Mouse (Mus musculus) R1 (cell line): ENCODE data around the gene Fbxl15.

Experiments
- DNase-seq: peaks from one replicate; pipeline ENCODE4 v3.0.0-alpha.2; 2018; ENCODE audit warnings: low read depth, low spot score

Gene Fbxl15

DNA sequence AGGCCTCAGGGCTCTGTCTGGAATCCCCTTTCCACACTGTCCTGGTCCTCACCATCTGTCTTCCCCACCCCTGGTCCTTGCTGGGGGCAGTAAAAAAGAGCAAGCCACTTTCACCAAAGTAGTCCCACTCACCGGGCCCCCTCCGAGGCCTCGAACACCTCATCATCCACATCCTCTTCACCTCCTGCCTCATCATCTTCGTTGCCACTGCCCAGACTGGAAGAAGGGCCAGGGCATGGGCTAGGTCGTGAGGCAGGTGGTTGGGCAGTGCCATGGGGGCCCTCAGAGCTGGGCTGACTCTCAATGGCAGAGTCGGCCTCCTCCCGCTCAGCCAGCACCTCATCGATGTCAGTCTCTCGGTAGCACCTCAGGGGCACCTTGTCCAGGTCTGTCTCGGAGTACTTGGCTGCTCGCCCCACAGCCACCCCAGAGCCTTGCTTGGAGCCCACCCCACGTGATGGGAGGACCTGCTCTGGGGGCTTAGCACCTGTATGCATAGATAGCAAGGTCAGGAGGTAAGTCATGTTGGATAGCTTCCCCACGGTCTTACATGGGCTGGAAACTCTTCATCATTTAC lies 4.9 kb upstream of the Fbxl15 start:
- no peak for DNase-seq

DNA sequence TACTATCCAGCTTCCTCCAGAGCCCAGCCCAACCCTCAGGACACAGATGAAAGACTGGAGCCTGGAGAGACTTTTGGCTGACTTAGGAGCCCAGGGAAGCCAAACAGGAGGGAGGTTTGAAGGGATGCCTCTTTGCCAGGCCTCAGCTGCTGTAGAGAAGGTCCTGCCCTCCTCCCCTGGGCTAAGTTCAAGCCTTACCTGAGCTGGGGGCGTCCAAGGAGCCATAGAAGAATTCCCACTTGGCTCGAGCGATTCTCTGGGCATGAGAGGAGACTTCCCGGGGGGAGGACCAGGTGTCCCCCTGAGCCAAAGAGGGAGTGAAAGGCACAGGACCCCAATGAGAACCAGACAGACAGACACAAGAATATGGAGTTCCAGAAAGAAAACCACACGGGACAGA lies 4.3 kb upstream of the Fbxl15 start:
- DNase-seq = no peak

DNA sequence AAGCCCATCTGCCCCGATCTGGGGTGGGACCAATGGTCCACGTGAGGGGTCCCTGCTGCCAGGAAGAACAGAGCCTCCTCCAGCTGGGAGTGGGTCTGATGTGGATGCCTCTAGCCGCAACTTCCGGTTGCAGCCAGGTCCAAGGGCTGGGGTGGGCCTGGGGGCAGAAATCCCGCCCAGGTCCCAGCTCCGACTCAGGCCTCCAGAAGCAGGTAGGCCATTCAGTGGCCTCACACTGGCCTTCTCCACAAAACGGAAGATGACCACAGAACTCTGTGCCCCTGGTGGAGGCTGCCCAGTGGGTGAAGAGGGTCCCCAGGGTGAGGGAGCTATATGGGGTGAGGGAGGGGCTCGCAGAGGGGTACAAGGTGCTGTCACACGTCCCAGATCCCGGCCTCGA lies 3.6 kb upstream of the Fbxl15 start:
- DNase-seq = no peak

DNA sequence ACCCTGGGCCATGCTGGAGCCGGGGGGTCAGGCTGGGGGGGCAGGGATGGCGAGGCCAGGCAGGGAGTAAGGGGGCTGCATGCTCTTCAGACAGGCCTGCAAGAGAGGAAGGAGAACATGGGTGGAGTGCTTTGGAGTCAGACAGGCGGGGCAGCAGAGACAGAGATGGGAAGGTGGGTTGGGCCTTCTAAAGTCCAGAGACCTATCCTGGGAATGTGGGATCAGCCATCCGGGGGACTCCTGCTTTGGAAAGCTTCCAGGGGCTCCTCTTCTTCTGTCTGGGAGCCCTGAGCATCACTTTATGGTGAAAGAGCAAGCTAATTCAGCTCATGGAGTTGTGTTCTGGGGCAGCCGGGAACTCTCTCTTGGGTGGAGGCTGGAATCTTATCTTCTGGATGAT lies 3.1 kb upstream of the Fbxl15 start:
- DNase-seq = no peak

DNA sequence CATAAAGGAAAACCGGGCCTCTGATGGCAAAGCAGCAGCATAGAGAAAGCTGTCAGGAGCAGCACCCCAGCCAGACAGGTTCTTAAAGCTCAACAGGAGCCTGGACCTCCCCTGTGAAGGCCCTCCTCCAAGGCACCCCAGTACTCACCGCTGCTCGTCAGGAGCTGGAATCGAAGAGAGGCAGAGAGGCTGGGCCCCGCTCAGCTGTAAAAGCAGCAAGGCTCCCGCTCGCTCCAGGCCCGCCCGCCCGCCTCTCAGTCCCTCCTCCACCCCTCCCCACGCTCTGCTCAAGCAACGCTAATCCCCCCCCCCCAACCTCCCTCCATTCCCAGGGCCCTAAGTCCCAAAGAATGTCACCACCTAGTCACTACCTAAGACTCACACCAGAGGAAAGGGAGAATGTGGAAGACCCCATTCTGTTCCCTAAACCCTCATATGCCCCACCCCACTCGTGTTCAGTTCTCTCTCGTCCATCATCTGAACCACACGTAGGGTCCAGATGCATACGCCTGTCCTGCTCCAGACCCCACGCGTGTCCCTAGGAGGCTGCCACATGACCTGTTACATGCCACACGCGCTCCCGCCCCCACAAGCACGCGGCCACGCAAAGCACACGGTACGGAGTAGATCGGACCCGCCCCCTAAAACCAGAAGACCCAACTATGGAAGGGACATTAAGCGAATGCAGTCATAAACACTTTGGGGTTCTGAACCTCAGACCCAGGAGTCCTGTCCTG lies 1.8 kb upstream of the Fbxl15 start:
- no peak for DNase-seq

DNA sequence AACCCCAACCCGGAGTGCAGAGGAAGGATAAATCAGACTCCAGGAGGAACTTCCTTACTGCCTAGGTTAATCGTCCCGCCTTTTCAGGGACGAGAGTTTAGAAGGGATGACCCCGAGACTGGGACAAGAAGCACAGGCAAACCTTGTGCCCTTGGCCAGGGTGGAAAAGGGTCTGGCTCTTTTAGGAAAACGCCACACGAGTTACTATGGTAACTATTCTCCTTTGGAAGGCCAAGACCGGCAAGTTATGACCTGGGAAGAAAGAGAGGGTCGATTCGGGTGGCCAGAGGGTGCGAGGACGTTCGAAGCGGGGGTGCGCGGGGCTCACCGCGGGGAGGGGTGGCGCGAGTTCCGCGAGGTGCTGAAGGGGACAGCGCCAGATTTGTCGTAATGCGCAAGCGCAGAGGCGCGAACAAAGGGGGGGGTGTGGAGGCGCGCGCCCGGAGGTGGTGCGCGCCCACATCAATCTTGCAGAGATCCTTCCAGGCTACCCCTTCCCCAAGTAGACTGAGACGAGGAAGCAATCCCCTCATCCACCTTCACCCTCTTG lies 1.2 kb upstream of the Fbxl15 start, which contains the start of gene Psd:
Gene Psd, minus strand, starts transcription at position 401 of the 550 bp plus-strand sequence.
- peak; percentile 70 for DNase-seq

DNA sequence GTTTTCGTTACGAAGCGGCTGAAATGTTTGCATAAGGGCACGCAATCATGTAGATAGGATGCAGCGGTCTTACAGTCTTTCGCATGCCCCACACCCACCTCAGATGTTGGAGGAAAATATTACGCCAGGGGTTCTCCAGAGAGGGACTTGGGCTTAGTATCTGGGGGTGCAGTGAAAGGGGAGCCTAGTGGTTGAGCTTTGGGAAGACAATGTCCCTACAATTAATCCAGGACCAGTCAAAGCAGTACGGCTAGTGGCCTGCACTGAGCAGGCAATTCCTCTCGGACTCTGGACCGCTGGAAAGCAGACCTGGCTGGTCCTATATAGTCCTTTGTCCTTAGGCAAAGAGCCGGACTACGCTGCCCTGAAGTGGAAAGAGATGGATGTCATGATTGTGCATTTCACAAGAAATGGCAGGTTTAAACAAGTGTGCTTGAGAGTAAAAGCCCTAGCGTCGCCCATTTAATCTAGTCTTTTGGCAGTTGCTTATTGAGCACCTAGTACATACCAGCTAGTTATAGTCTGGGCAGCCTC lies 386 bp upstream of the Fbxl15 start:
- no peak for DNase-seq

DNA sequence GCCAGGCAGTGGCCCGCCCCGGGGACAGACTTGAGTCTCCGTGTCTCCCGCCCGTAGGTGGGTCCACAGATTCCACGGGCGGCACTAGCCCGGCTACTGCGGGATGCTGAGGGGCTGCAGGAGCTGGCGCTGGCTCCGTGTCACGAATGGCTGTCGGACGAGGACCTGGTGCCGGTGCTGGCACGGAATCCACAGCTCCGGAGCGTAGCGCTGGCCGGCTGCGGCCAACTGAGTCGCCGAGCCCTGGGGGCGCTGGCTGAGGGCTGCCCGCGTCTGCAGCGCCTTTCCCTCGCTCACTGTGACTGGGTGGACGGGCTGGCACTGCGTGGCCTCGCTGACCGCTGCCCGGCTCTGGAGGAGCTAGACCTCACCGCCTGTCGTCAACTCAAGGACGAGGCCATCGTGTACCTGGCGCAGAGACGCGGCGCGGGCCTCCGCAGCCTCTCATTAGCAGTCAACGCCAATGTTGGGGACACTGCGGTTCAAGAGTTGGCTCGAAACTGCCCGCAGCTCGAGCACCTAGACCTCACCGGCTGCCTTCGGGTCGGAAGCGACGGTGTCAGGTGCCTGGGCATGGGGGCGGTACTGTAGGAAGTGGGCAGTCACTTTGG lies 1.2 kb downstream of the Fbxl15 start:
- no peak for DNase-seq

DNA sequence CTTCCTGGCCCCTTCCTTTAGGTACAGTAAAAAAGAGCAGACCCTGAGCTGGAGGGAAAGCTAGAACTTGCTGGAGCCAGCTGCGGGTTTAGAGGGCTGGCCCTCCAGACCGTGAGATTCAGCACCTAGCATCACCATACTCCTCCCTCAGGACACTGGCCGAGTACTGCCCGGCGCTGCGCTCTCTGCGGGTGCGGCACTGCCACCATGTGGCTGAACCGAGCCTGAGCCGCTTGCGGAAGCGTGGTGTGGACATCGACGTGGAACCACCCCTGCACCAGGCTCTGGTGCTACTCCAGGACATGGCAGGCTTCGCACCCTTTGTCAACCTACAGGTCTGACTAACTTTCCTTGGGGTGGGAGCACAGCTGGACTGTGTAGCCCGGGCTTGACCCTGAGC lies 2.0 kb downstream of the Fbxl15 start:
- peak; percentile 75 for DNase-seq

DNA sequence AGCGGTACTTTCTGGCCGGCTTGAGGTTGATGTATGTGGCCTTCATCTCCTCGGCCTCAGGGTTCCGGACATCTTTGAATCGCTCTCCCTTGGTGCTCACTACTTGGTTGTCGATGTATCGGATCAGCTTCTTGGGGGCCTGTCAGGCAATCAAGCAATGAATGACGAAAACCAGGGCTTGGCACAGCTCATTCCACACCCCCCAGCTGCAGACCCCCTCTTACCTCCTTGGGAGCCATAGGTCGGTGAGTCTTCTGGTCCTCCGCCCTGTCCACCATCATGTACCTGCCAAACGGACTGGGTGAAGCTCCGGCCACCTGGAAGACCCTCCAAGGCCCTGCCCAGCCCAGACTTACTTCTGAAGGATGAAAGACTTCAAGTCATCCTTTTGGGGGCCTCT lies 2.7 kb downstream of the Fbxl15 start:
- DNase-seq = no peak

DNA sequence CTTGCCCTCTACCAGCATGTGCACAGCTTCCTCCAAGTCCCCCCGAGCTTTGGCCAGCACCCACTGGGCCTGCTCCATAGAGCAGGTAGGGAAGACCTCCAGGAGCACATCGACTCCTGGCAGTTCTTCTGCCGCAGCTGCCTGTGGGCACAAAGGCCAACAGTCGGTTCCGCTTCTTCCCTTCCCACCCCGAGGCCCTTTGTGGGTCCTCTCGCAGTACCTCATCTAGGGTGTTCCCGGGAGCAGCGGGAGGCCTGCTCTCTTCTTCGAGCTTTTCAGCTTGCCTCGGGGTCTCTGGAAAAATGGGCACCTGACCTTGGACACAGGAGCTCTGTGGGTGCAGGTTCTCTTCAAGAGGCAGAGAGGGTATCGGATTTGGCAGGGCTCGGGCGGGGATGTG lies 3.3 kb downstream of the Fbxl15 start:
- no peak for DNase-seq

DNA sequence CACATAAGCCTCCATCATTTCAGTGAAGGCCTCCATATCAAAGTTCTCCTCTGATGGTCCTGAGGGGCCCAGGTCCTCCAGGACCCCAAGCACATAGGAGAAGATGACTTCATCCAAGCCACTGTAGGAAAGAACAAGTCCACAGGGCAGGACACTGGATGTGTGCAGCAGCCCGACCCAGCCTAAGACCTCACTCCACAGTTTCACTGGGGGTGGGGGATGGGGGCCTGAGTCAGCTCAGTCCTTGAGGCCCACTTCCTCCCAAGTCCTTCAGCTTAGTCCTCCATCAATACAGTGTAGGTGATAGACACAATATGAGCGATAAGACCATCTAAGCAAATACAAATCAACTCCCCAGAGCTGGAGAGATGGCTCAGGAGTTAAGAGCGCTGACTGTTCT lies 4.0 kb downstream of the Fbxl15 start:
- no peak for DNase-seq

DNA sequence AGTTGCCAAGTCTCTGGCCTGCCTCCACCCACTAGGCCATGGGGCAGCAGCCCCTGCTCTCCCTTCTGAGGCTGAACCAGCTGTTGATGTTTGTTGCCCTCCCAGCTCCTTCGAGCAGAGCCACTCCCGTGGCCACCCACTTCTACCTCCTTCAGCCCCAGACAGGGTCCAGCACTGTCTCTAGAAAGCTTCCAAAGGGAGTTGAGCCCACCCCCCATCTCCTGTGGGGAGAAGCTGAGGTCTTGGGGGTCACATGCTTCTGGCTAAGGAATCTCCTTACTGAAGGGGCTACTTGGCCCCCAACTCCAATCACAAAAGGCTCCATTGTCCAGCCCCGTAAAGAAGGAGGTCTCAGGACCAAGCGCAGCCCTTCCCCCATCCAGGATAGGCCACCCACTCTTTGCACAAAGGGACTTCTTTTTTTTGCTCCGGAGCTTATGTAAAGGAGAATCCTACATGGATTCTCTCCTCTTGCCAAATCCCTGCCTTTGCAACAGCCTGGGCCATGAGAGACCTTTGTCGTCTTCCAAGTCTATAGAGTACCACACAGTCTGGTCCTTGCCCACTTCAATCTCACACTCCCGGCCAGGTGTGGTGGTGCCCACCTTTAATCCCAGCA lies 4.8 kb downstream of the Fbxl15 start:
- DNase-seq = no peak

DNA sequence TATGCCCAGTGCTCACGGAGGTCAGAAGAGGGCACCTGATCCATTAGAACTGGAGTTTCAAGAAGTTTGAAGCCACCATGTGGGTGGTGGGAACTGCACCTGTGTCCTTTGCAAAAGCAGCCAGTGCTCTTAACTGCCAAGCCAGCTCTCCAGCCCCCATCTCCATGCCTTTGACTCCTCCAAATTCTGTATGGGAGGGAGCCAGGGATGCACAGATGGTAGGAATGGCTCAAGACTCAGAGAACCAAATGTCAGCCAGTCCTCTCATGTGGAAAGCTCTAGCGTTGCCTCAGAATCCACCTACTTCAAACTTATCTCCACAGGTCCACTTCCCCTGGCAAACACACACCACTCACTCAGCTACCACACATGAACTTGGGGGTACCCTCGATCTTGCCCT lies 5.9 kb downstream of the Fbxl15 start:
- DNase-seq = no peak

DNA sequence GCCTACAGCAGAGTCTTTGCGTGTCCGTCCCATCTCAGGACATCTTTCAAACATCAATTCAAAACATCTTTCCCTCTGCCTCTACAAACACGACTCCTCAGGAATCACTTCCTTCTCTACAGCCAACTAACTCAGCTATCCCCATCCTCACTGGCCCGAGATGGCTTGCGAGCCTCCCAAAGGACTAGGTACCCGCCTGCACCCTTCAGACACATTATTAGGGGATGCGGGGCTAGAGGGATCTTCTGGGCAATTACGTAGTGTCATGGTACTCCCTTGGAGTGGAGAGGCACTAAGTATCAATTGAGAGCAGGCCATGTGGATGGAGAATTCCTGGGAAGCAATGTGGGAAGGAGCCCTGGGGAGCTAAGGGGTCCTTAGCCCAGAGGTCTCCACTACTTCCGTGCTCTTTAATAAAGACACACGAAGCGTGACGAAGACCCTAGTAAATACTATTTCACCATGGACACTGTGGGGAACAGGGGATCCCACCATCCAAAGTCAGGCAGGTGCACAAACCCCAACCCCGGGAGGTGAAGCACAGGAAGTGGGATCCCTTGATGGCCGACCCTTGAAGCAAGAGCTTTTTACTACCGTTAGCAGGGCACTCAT lies 9.8 kb downstream of the Fbxl15 start:
- DNase-seq = no peak

DNA sequence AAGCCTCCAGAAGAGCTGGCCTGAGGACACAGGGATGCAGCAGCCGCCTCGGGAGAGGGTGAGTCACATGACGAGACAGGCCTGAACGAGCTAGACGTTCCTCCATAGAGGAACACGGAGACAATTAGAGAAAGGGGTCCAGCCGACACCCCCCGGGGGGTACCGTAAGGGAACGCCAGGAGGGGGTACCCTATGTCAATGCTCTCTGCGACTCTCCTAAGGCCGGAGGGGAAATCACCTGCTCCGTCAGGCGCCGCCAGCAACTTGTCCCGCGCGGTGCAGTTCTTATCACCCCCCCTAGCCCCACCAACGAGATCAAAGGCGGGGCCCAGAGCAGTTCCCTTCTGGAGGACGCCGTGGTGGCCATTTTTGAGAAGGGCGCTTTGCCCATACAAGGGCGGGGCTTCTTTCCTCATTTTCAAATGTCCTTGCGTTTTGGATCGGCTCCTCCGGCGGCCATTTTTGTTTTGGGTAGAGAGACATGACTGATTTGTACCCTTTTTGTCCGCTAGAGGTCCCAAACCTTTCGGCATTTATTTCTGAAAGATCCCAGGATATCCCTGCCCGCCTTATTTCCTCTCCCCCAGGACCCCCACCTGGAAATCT lies 10.4 kb downstream of the Fbxl15 start, which contains the start of gene Cuedc2:
Gene Cuedc2, minus strand, starts transcription at position 372 of the 606 bp plus-strand sequence.
- DNase-seq = peak; percentile 97

DNA sequence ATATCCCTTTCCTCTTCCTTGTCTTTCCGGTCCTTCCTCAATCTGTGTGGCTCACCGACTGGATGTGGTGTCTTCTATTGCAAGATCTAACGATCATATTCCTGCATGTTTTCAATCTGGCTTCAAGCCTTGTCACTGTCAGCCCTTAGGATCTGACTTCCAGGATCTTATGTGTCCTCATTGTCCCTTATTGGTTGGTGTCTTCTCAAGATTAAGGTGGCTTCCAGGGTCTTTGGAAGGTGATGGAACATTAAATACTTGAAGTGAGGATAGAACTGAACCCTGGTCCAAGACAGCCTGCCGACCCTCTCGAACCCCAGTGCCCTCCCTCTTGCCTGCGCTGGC lies 10.9 kb downstream of the Fbxl15 start:
- no peak for DNase-seq

DNA sequence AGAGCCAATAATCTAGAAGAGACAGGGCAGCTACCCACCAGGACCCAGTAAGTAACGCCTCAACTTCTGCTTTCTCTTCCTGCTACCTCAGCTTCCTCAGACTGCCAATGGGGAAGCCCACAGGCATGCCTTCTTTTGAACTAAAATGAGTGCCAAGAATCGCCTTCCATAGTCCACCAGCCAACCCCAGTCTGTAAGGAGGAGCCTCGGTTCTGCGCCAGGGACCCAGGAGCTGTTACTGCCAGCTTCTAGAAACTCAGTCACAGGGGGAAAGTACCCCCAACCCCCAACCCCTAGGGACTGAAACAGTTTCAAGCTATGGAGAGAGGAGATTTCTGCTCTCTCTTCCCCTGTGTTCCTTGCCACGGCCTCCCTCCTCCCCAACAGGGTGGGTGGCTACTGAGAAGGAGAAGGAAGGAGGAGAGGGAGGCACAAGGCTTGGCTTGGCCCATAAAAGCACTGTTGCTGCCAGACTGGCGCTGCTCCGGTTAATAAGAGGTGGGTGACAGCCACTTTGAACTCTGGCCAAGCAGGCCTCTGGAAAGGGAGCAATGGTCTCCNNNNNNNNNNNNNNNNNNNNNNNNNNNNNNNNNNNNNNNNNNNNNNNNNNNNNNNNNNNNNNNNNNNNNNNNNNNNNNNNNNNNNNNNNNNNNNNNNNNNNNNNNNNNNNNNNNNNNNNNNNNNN lies 11.4 kb downstream of the Fbxl15 start:
- no peak for DNase-seq

DNA sequence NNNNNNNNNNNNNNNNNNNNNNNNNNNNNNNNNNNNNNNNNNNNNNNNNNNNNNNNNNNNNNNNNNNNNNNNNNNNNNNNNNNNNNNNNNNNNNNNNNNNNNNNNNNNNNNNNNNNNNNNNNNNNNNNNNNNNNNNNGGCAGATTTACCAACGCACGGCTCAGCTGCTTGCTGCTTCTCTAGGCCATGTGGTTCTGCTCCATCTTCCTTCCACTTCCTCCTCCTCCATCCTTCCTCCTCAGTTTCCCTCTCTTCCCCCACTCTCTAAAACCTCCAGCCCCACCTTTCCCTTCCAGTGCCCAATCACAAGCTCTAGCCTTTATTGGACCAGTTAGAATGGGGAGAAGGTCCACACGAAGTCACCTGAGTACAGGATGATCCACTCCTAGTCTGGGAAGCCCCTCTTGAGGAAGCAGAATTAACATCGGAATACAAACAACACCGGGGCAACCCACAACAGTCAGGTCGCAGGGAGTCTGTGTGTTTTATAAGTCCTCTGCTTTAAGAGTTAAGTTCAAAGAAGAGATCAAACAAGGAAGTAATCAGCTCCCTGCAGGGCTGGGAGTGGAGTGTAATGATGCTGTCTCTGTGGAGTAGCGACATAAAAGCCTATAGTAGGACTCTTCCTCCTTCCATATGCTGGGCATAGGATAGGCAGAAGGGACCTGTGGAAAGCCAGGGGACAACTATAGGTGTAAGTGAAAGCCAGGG lies 16.9 kb downstream of the Fbxl15 start:
- peak; percentile 10 for DNase-seq

DNA sequence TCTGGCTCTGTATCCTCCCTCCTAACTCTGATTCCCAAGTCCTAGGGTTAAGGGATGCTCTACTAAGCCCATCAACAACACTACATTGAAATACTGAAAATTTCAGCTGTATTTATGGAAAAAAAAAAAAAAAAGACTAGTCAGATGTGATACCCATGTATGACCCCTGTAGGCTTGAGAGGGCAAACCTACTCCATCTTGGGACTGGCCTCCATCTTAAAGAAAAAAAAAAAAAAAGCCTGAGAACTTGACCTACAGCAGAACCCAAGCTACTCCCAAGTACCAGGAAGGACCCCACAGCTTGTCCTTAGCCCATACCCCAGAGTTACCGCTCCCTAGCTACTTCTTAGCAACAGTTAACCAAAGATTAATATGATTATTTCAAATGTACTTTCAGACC lies 19.2 kb downstream of the Fbxl15 start:
- DNase-seq = no peak
